Mouse (Mus musculus) E14TG2a.4 (cell line): ENCODE measurements around the gene Gria1.

ENCODE experiments used
- CTCF ChIP-seq: conservative IDR thresholded peaks from 2 replicates; pipeline ENCODE4 v1.5.1; 2014; ENCODE audit warnings: low read length
- NANOG ChIP-seq: IDR thresholded peaks from 2 replicates; pipeline ENCODE4 v1.6.1; 2014; ENCODE audit warnings: borderline replicate concordance, low read length, mixed read lengths

DNA sequence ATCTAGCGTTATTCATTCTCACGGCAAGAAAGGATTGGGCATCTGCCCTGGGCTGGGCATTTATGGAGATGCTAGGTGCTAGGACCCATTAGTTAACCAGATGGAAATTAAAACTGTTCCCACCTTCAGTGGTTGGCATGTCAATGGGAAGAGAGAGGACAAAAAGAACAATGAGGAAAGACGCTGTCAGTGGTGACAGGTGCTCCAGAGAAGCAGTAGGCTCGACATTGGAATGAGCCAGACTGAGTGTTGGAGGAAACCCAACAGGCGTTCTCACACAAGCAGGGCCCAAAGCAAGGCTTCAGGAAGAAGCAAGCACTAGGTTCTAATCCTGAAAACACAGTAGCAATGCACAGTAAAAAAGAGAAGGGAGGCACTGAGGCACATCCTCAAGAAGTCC, 203.4 kb downstream of the Gria1 start:
- TF ChIP-seq NANOG, result no peak
- no peak for TF ChIP-seq CTCF
